Mouse (Mus musculus): Measurements from ENCODE around the gene Fcrla. TPM values are rescaled to one million over a fixed set of nuclear protein-coding genes. Genes with fewer than 3 reads are reported as not detected.

Fcrla gene
- polyA plus RNA-seq, 1 experiment from 2014 or later: not detected

DNA sequence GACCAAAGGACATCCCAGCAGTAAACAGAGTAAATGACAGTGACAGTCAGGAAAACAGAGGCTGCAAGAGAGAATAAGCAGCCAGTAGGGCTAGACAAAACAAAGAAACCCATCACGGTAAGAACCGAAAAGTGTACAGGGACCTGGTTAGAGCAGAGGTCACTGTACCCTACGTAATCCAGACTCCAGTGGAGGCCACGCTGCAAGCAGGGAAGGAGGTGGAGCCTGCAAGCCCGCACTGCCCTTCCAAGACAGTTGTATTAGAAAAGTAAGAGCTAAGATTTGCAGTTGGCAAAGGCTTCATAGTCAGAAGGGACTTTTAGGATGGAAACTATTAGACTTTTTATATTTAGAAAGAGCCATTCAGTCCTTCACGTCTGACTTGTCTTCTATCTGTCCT is 442 bp downstream of the Fcrla start:
- Histone ChIP-seq H3K4me1 (replicated peaks) (no peaks in the 10 kb centered on the region), H3K4me2 (replicated peaks) (no peak overlapping the region), H3K27ac (no peak overlapping the region), H3K4me3 (replicated peaks) (no peak overlapping the region), H3K27me3 (no peaks in the 10 kb centered on the region), H3K36me3 (no peaks in the 10 kb centered on the region), H3K9ac (replicated peaks) (no peak overlapping the region), H3K9me3 (no peaks in the 10 kb centered on the region)
- ATAC-seq: no peak
- 59% methylated on average over 6 of the region's 6 CpGs for WGBS

DNA sequence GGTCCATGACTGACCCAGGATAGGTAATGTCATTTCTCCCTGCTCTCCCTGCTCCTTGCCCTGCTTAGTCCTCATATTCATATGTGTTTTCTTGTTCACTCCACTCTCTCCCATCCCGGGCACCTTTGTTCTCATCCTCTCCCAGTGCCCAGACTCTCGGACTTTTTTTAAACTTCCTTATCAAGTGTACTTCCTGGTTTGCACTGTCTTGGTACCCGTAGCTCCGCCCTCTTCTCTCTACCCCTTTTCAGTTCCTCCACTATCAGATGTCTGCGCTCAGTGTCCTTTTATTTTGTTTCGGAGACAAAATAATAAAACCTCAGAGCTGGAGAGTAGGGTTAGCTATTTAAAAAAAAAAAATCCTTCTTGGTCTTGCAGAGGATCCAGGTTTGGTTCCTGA is 2.9 kb downstream of the Fcrla start:
- no peak overlapping the region for H3K4me2 ChIP-seq (replicated peaks)
- H3K27me3 ChIP-seq: no peaks in the 10 kb centered on the region
- H3K4me3 ChIP-seq (replicated peaks): no peak overlapping the region
- H3K4me1 ChIP-seq (replicated peaks): no peaks in the 10 kb centered on the region
- no peak for ATAC-seq
- H3K36me3 ChIP-seq: no peaks in the 10 kb centered on the region
- H3K27ac ChIP-seq: no peak overlapping the region
- no peak overlapping the region for H3K9ac ChIP-seq (replicated peaks)
- 89% methylated on average over 6 of the region's 6 CpGs for WGBS
- H3K9me3 ChIP-seq: no peaks in the 10 kb centered on the region

DNA sequence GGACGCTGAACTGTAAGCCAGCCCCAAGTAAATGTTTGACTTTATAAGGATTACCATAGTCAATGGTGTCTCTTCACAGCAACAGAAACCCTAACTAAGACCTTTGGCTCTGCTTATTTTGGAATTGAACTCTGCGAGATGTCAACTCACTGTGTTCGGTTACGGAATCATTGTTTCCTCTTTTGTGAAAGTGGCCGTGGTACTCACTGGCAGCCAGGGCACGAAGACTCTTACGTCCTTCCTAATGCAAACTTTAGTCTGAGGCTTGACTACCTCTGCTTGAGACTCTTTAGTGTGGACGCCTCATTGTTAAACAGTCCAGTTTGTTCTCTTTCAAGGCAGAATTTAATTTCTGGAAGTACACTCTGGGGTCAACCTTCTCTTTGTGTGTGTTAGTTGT is 8.1 kb downstream of the Fcrla start:
- Histone ChIP-seq H3K4me3 (replicated peaks) (no peak overlapping the region), H3K27ac (no peak overlapping the region), H3K9me3 (no peaks in the 10 kb centered on the region), H3K9ac (replicated peaks) (no peak overlapping the region), H3K4me2 (replicated peaks) (no peak overlapping the region), H3K36me3 (no peaks in the 10 kb centered on the region), H3K27me3 (no peaks in the 10 kb centered on the region), H3K4me1 (replicated peaks) (no peaks in the 10 kb centered on the region)
- WGBS: 95% methylated on average over 8 of the region's 8 CpGs
- no peak for ATAC-seq

DNA sequence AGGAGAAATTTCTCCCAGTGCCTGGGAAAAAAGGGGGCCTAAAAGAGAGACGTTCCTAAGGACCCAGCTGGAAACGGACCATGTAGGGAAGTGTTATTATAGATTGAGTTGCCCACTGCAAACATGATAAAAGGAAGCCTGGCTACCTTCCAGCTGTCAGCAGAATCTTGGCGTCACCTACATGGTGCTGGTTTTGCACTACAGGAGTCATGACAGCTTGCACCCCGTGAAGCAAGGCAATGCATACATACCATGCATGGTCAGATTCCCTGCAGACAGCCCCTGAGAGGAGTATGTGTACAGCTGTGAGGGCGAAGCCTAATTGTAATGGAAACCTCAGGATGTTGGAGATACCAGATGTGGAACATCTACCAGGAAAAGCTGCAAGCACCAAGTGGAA is 11.7 kb downstream of the Fcrla start:
- 80% methylated on average over 5 of the region's 5 CpGs for WGBS
- no peak for ATAC-seq
- H3K36me3 ChIP-seq: no peaks in the 10 kb centered on the region

DNA sequence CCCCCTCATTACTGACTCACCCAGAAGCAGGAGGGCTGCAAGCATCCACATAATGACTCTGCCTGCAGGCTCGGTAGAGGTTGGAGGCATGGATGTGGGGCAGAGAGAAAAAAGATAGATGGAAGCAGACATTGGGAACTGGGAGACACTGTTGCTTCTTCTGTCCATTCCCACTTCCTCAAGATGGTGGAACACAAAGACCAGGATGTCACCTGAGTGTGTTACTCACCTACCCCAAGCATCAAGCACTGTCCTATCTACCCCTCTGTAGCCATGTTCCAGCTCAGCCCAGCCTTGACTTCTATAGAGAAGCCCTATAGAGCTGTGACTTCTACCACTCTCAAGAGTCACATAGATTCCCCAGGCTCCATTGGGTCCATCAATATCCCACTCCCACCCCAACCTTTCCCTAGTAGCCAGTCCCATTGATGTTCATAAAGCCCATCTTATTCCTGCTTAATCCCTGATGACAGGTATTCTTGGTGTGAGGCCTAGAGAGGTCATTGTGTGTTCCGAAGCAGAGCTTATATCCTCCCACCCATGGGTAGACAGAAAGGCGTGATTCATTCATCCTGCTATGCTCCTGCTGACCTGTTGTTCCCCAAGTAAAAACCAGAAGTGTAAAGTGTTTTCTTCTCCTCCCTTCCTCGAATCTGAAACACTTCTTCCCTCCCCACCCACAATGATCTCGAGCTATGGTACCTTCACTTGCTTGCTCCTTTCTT is 14.3 kb downstream of the Fcrla start, which contains the start of gene Fcrlb:
Gene Fcrlb, minus strand, starts transcription at position 51 of the 725 bp plus-strand sequence.
- Histone ChIP-seq H3K27ac (no peak within 1 kb of the TSS), H3K36me3 (no peaks in the 10 kb centered on the region), H3K4me2 (replicated peaks) (no peak within 1 kb of the TSS), H3K9me3 (no peaks in the 10 kb centered on the region), H3K4me1 (replicated peaks) (peaks cover 7% of the 10 kb centered on the region), H3K27me3 (peaks cover 20% of the 10 kb centered on the region), H3K4me3 (replicated peaks) (no peak within 1 kb of the TSS), H3K9ac (replicated peaks) (no peak within 1 kb of the TSS)
- 58% methylated on average over 5 of the region's 5 CpGs for WGBS
- no peak for ATAC-seq

More for the DNA sequence above, 11.7 kb downstream of the Fcrla start:
- H3K4me2 ChIP-seq (replicated peaks): no peak overlapping the region
- no peaks in the 10 kb centered on the region for H3K9me3 ChIP-seq
- no peaks in the 10 kb centered on the region for H3K27me3 ChIP-seq
- H3K4me3 ChIP-seq (replicated peaks): no peak overlapping the region
- H3K27ac ChIP-seq: no peak overlapping the region
- no peaks in the 10 kb centered on the region for H3K4me1 ChIP-seq (replicated peaks)
- H3K9ac ChIP-seq (replicated peaks): no peak overlapping the region

DNA sequence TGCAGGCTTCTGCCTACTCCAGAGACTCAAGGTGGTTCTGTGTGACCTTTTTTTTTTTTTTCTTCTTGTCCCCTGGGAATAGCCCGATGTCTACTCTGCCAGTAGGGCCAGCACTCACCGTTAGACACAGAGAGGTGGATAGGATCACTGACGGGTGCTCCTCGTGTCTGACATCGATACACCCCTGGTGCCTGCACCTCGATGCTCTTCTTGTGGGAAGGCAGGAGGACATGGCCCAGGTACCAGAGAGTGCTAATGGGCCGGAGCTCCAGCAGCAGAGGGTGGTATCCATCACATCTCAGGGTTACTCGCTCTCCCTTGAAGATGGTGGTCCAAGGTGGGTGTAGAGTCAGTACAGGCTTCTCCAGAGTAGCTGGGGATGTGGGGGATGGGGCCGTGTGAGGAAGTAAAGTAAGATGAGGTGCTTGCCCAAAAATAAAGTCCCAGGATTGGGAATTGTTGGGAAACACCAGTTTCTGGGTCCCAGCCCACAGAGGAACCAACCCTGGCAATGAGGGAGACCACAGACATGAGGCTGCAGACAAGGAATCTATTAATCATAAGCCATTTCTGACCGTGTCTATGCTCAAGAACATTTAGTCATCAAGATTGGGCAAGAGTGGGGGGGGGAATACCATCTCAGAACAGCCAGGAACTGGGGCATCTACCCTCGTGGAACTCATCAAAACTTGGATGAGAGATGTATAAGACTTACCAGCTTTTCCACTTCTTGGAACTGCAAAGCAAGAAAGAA is 15.3 kb downstream of the Fcrla start:
- Histone ChIP-seq H3K9ac (replicated peaks) (no peak overlapping the region), H3K27me3 (peaks cover 29% of the 10 kb centered on the region), H3K27ac (no peak overlapping the region), H3K4me1 (replicated peaks) (peaks cover 15% of the 10 kb centered on the region), H3K4me3 (replicated peaks) (no peak overlapping the region), H3K9me3 (no peaks in the 10 kb centered on the region), H3K4me2 (replicated peaks) (no peak overlapping the region), H3K36me3 (no peaks in the 10 kb centered on the region)
- ATAC-seq: no peak
- WGBS: 87% methylated on average over 11 of the region's 11 CpGs

DNA sequence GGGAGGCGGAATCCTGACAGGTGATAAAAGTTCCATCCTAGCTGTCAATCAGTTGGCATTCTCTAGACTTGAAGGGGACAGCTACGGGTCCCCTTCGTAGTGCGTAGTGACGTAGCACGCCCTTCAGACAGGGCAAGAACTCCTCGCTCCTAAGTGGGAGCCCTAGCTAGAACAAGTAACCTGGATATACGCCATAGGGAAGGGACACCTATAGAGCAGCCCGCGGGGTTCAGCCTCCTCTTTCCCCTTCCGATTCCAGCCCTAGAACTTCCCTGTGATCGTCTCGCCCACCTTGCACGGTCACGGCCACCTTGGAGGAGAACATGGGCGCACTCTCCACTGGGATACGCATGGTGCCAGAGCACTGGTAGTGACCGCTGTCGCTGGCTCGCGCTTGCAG is 19.0 kb downstream of the Fcrla start:
- no peaks in the 10 kb centered on the region for H3K9me3 ChIP-seq
- WGBS: 2% methylated on average over 21 of the region's 21 CpGs
- H3K27ac ChIP-seq: no peak overlapping the region
- H3K9ac ChIP-seq (replicated peaks): peak overlapping the region; percentile 71; the same call in 1 of the 2 replicates
- H3K4me3 ChIP-seq (replicated peaks): peak overlapping the region; percentile 66
- H3K27me3 ChIP-seq: peaks cover 59% of the 10 kb centered on the region
- H3K4me2 ChIP-seq (replicated peaks): peak overlapping the region; percentile 95
- peaks cover 15% of the 10 kb centered on the region for H3K4me1 ChIP-seq (replicated peaks)
- H3K36me3 ChIP-seq: no peaks in the 10 kb centered on the region
- peak; percentile 73 for ATAC-seq

DNA sequence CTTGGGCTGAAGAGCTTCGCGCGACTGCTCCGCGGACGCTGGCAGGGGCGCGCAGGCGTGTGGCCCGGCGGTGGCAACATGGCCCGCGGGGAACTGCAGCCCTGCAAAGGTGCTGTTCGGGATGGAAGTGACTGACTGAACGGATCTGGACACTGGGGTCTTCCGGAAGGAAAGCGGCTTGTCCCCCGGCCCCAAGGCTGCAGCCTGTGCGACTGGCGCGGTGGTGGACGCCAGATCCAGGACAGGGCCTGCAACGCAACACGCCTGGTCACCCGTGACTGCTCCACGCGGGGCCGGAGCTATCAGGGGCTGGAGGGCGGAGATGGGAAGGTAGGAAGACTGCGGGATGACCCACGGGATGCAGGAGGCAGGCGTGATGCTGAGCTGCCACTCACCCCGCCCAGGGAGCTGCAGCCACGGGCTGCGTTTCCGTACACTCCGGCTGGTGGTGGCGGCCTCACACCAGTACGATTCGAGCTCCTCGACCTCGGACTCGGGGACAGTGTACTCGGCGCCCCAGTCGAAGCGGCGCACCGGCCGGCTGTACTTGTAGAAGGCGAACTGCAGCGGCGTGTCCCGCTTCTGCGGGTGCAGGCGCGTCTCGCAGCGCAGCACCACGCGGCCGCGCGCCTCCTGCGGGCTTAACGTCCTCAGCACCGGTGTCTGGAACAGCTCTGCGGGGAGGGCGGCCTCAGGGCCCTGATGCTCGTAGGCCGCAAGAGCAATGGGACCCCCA is 19.8 kb downstream of the Fcrla start:
- peaks cover 15% of the 10 kb centered on the region for H3K4me1 ChIP-seq (replicated peaks)
- H3K27me3 ChIP-seq: peaks cover 65% of the 10 kb centered on the region
- H3K4me3 ChIP-seq (replicated peaks): peak overlapping the region; percentile 66
- H3K27ac ChIP-seq: no peak overlapping the region
- peak overlapping the region; percentile 95 for H3K4me2 ChIP-seq (replicated peaks)
- peak overlapping the region; percentile 71 for H3K9ac ChIP-seq (replicated peaks)
- under 1% methylated on average over 71 of the region's 71 CpGs for WGBS
- no peaks in the 10 kb centered on the region for H3K36me3 ChIP-seq
- no peaks in the 10 kb centered on the region for H3K9me3 ChIP-seq
- ATAC-seq: peak; percentile 81

DNA sequence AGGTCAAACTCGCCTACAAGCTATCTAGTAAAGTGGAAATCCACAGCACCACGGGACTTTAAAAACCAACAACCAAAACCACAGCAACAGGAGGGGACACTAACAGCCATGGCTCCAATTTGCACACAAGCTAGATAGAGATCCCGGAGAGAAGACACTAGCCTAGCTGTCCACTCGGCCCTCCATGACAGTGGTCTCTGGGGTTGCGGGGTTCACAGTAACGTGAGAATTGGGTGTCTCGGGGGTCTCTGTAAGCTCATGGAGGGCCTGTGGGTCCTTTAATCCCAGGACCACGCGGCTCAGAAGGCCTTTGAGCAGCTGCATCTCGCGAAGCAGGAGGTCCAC is 20.3 kb downstream of the Fcrla start:
- H3K9ac ChIP-seq (replicated peaks): peak overlapping the region; percentile 71
- H3K27ac ChIP-seq: no peak overlapping the region
- peak overlapping the region; percentile 66 for H3K4me3 ChIP-seq (replicated peaks)
- H3K27me3 ChIP-seq: peaks cover 67% of the 10 kb centered on the region
- H3K9me3 ChIP-seq: no peaks in the 10 kb centered on the region
- peaks cover 15% of the 10 kb centered on the region for H3K4me1 ChIP-seq (replicated peaks)
- peak overlapping the region; percentile 95 for H3K4me2 ChIP-seq (replicated peaks)
- H3K36me3 ChIP-seq: no peaks in the 10 kb centered on the region
- ATAC-seq: no peak
- 18% methylated on average over 11 of the region's 11 CpGs for WGBS

DNA sequence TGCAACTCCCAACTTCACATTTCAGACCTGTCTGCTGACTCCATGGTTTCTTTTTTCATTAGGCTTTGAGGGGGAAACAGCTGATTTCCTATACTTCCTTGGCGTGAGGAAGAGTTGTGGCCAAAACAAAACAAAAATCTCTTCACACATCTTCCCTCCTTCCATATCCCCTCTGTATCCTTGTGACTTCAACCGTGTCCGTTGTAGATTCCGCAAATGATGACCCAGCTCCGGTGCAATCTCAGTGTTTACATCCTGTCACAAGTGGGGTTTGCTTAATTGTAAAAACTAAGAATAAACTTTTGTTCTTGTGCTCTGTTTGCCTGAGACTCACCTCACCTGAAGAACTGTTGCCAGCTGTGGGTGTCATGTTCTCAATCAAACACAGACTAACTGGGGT is 23.9 kb downstream of the Fcrla start:
- no peak for ATAC-seq
- Histone ChIP-seq H3K27me3 (peaks cover 56% of the 10 kb centered on the region), H3K4me2 (replicated peaks) (no peak overlapping the region), H3K4me1 (replicated peaks) (peaks cover 12% of the 10 kb centered on the region), H3K4me3 (replicated peaks) (no peak overlapping the region), H3K36me3 (no peaks in the 10 kb centered on the region), H3K27ac (no peak overlapping the region), H3K9me3 (no peaks in the 10 kb centered on the region), H3K9ac (replicated peaks) (no peak overlapping the region)
- WGBS: 82% methylated on average over 5 of the region's 5 CpGs

DNA sequence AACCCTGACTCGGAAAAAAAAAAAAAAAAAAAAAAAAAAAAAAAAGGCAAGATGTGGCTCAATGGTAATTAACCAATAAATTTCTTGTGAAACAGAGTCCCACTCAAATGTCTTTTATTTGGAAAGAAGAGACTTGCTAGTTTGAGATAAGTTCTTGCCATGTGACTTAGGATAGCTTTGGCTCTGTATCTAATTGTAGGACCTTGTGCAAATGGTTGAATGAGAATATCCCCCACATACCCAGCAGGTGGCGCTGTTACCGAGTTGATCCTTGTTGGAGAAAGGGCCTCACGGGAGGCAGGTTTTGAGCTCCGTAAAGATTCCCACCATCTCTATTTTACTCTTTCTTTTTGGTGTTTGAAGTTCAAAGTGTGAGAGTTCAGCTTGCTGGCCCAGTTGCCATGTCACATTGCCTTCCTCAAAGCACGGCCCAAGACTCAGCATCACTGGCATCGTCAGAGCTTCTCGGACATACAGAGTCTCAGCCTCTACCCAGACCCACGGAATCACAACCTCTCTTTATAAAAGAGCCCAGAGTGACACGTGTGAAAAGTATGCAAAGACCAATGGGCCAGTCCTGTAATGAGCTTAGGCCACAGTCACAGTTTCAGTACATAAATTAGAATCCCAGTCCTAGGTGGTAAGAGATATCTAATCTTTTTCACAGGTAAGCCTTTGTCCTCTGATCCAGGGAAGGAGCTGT is 25.7 kb downstream of the Fcrla start:
- H3K4me3 ChIP-seq (replicated peaks): 0 out of 2 replicates have a peak overlapping the region, but pooled peaks have one; percentile 3
- H3K36me3 ChIP-seq: no peaks in the 10 kb centered on the region
- no peaks in the 10 kb centered on the region for H3K9me3 ChIP-seq
- no peaks in the 10 kb centered on the region for H3K4me1 ChIP-seq (replicated peaks)
- H3K9ac ChIP-seq (replicated peaks): no peak overlapping the region
- peaks cover 40% of the 10 kb centered on the region for H3K27me3 ChIP-seq
- peak overlapping the region; percentile 19; the same call in 1 of the 2 replicates for H3K4me2 ChIP-seq (replicated peaks)
- 30% methylated on average over 10 of the region's 10 CpGs for WGBS
- ATAC-seq: peak; percentile 62; the same call in 1 of the 2 replicates
- H3K27ac ChIP-seq: no peak overlapping the region
